8 mouse cellular contexts compared by ENCODE assay signal in the genomic region with DNA sequence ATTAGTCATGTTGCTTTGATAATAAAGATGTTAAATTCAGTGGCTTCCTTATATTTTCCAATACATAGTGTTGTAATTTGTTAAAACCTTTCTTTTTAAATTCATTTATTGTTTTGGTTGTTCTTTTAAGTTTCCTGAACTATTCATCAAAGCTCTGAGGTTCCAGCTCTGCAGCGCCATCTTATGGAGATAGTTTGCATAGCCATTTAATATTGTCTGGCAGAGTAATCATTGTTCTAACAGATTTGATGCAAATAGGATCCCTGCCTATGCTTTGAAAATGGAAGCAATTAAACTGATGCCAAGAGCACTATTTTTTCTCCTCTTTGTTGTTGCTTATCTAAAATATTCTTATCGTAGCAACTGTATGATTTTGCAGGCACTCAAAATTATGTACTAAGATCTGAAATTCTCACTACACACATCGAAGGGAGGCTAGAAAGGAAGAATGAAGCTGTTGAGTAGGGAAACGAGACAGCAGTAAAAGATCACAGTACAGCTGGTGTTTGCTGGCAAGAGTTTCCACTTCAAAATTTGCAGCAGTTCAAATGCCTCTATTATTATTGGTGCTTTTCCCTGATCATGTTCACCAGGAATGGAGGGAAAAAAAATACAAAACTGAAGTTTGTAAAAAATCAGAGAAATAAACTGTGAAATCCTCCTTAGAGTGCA.
A peak's percentile ranks its signal among the peaks of the same experiment; 100 is the strongest.
DNase-seq lines count a peak whose midpoint lies in the region; ATAC-seq lines count a peak whose summit lies in the region.
"Had no signal": no experiment of that assay in that cellular context is flagged by ENCODE, and none has a peak within 500 bp of the region (broad histone marks: within the 10 kb centered on the region; RNA-seq: fewer than 3 reads in every experiment).

No protein-coding gene starts in this region.

- H3K27ac ChIP-seq in midbrain, embryonic 11.5 days (ENCODE audit: low read depth, low read length): no peak overlapping the region
- no peak overlapping the region for H3K27ac ChIP-seq in midbrain, embryonic 16.5 days (ENCODE audit: low read length)
- H3K27ac ChIP-seq: liver, embryonic 13.5 days had no signal

- no peaks in the 10 kb centered on the region for H3K9me3 ChIP-seq in midbrain, embryonic 11.5 days (ENCODE audit: control insufficient read depth, low read length)
- H3K9me3 ChIP-seq in midbrain, embryonic 16.5 days (replicated peaks; ENCODE audit: control insufficient read depth, low read length, poor library complexity, severe bottlenecking): no peaks in the 10 kb centered on the region
- H3K9me3 ChIP-seq: liver, embryonic 13.5 days had no signal

- no peak overlapping the region for H3K4me2 ChIP-seq in midbrain, embryonic 11.5 days
- H3K4me2 ChIP-seq in midbrain, embryonic 16.5 days (ENCODE audit: low read length): no peak overlapping the region
- H3K4me2 ChIP-seq: liver, embryonic 13.5 days had no signal

- WGBS in midbrain, embryonic 11.5 days: 44% methylated on average over 4 of the region's 4 CpGs
- 25% methylated on average over 4 of the region's 4 CpGs for WGBS in midbrain, embryonic 16.5 days

- H3K27me3 ChIP-seq in midbrain, embryonic 11.5 days (ENCODE audit: control insufficient read depth, insufficient read depth, low read length): no peaks in the 10 kb centered on the region
- H3K27me3 ChIP-seq in midbrain, embryonic 16.5 days (ENCODE audit: control insufficient read depth, insufficient read depth, low read depth, low read length): no peaks in the 10 kb centered on the region
- H3K27me3 ChIP-seq: liver, embryonic 13.5 days had no signal

- H3K9ac ChIP-seq in midbrain, embryonic 11.5 days (ENCODE audit: low read length): no peak overlapping the region
- H3K9ac ChIP-seq in midbrain, embryonic 16.5 days (ENCODE audit: low read depth, low read length): no peak overlapping the region
- H3K9ac ChIP-seq: liver, embryonic 13.5 days had no signal

- H3K36me3 ChIP-seq in midbrain, embryonic 11.5 days (ENCODE audit: control insufficient read depth, insufficient read depth, low read length): no peaks in the 10 kb centered on the region
- H3K36me3 ChIP-seq in midbrain, embryonic 16.5 days (ENCODE audit: control insufficient read depth, insufficient read depth, low read length): no peaks in the 10 kb centered on the region
- H3K36me3 ChIP-seq: liver, embryonic 13.5 days had no signal

- no peaks in the 10 kb centered on the region for H3K4me1 ChIP-seq in midbrain, embryonic 11.5 days (ENCODE audit: control insufficient read depth, insufficient read depth, low read length)
- H3K4me1 ChIP-seq in midbrain, embryonic 16.5 days (ENCODE audit: control insufficient read depth, insufficient read depth, low read length): no peaks in the 10 kb centered on the region
- H3K4me1 ChIP-seq: liver, embryonic 13.5 days had no signal

- peak; percentile 87 for DNase-seq in midbrain, embryonic 11.5 days (ENCODE audit: low spot score, missing footprints)
- peak; percentile 12 to 38 for DNase-seq in cerebellum, postnatal 36 days
- peak; percentile 8 for DNase-seq in hindlimb bud, embryonic 11.5 days (ENCODE audit: extremely low spot score, low read depth, low spot score)
- DNase-seq in retina, postnatal 1 day: peak; percentile 64
- DNase-seq in urinary bladder, postnatal 10 days (ENCODE audit: low spot score): no peak
- no peak for DNase-seq in T-cell, adult 2 months (ENCODE audit: low spot score)
- DNase-seq: liver, embryonic 13.5 days had no signal

- H3K4me3 ChIP-seq in midbrain, embryonic 11.5 days (ENCODE audit: low read depth, low read length): no peak overlapping the region
- no peak overlapping the region for H3K4me3 ChIP-seq in midbrain, embryonic 16.5 days (ENCODE audit: low read depth, low read length)
- H3K4me3 ChIP-seq: liver, embryonic 13.5 days had no signal

- ATAC-seq in midbrain, embryonic 11.5 days (ENCODE audit: low FRiP score): no peak
- ATAC-seq in midbrain, embryonic 16.5 days: no peak; the same call in 1 of the 2 replicates

Comparison
In these comparisons a context has a peak if more than half of its experiments do, and no peak if none do; other contexts are left out.
1. DNase-seq: peak in midbrain, embryonic 11.5 days (single experiment), cerebellum, postnatal 36 days (2 of 2), hindlimb bud, embryonic 11.5 days (single experiment) and retina, postnatal 1 day (single experiment); none in urinary bladder, postnatal 10 days (single experiment) and T-cell, adult 2 months (single experiment).